Mouse (Mus musculus) layer of hippocampus, postnatal 10 days (tissue): ENCODE data around the gene Wfikkn2. TPM values are rescaled to one million over a fixed set of nuclear protein-coding genes. Genes with fewer than 3 reads are reported as not detected.
"Not testable (repeated sequence)": the region's sequence is repeated elsewhere in the genome, so short reads cannot be mapped to it uniquely, and the experiment has no call there.

ENCODE experiments used
- DNase-seq, 2 experiments: peaks; one replicate each; pipeline ENCODE4 v3.0.0; 2021; ENCODE audit warnings: low spot score in 2 of 2
- long read RNA-seq: library from polyadenylated mRNA; stranded (forward); transcript quantifications from one replicate; pipeline ENCODE4 v2.0.0, GENCODE M21; 2023
- total RNA-seq, 2 experiments: library from RNA; stranded (reverse); gene quantifications; 2 replicates each; pipeline ENCODE4 v1.2.3; 2021

Gene Wfikkn2
- total RNA-seq: 1 to 10 TPM; 1.5 to 2.0 TPM
- long read RNA-seq, partial matches to known transcripts: 0 of 1 reads
- long read RNA-seq, other reads (novel, unspliced or antisense): 0 of 1 reads

- no peak for DNase-seq
Observed at GRCm38 (mm10) chr11:94245955-94246788, at the start of gene Wfikkn2. Gene Wfikkn2 (minus strand): TSS chr11:94246005.

GRCm38 (mm10) chr11:94294996-94295845 is 49.4 kb upstream of the Wfikkn2 start:
- DNase-seq: no peak

- DNase-seq: no peak
Observed at GRCm38 (mm10) chr11:94290062-94290740, 44.4 kb upstream of the Wfikkn2 start.

- no peak for DNase-seq
Observed at GRCm38 (mm10) chr11:94287105-94287504, 41.3 kb upstream of the Wfikkn2 start.

- DNase-seq: peak in 1 of 2 experiments; percentile 27
Observed at GRCm38 (mm10) chr11:94285886-94286574, 40.2 kb upstream of the Wfikkn2 start.

- DNase-seq: no peak
Observed at GRCm38 (mm10) chr11:94283536-94284099, 37.8 kb upstream of the Wfikkn2 start.

- DNase-seq: no peak
Observed at GRCm38 (mm10) chr11:94282291-94282690, 36.5 kb upstream of the Wfikkn2 start.

GRCm38 (mm10) chr11:94281199-94282181 is 35.7 kb upstream of the Wfikkn2 start, which contains the start of gene Gm21885:
Gene Gm21885 (plus strand): TSS chr11:94281873.
- peak; percentile 43 to 57 for DNase-seq

- DNase-seq: peak; percentile 95 to 96
Observed at GRCm38 (mm10) chr11:94276869-94277337, 31.1 kb upstream of the Wfikkn2 start.

- DNase-seq: no peak
Observed at GRCm38 (mm10) chr11:94275686-94276085, 29.9 kb upstream of the Wfikkn2 start.

GRCm38 (mm10) chr11:94275226-94275625 is 29.4 kb upstream of the Wfikkn2 start:
- DNase-seq: no peak

- no peak for DNase-seq
Observed at GRCm38 (mm10) chr11:94274206-94274867, 28.5 kb upstream of the Wfikkn2 start.

GRCm38 (mm10) chr11:94272960-94273927 is 27.4 kb upstream of the Wfikkn2 start:
- no peak for DNase-seq

GRCm38 (mm10) chr11:94271015-94271414 is 25.2 kb upstream of the Wfikkn2 start:
- DNase-seq: no peak

GRCm38 (mm10) chr11:94269906-94270305 is 24.1 kb upstream of the Wfikkn2 start:
- no peak for DNase-seq

- DNase-seq: no peak
Observed at GRCm38 (mm10) chr11:94268761-94269160, 23.0 kb upstream of the Wfikkn2 start.

- not testable (repeated sequence) for DNase-seq
Observed at GRCm38 (mm10) chr11:94266155-94266554, 20.4 kb upstream of the Wfikkn2 start.
